Mouse (Mus musculus) hindbrain, embryonic 13.5 days (tissue): ENCODE data around the gene Tcirg1. TPM values are rescaled to one million over a fixed set of nuclear protein-coding genes. Genes with fewer than 3 reads are reported as not detected.

Experiments used
- ATAC-seq: fragments of 200-750 bp; cut with Nextera tagmentation; 2 replicates; pipeline ENCODE4 v1.8.0; 2017; ENCODE audit warnings: moderate TSS enrichment; ENCODE audit not compliant: low FRiP score
- H3K27ac ChIP-seq: fragments of 300-500 bp; sonication (generic); 2 replicates; pipeline ENCODE4 v1.5.1; 2015; ENCODE audit warnings: inconsistent platforms, mild to moderate bottlenecking, moderate library complexity
- H3K27me3 ChIP-seq: fragments of 300-500 bp; sonication (generic); 2 replicates; pipeline ENCODE4 v1.6.1; 2015; ENCODE audit warnings: mild to moderate bottlenecking, inconsistent platforms
- H3K36me3 ChIP-seq: fragments of 300-500 bp; sonication (generic); 2 replicates; pipeline ENCODE4 v1.6.1; 2015; ENCODE audit warnings: mild to moderate bottlenecking, inconsistent platforms
- H3K4me1 ChIP-seq: fragments of 300-500 bp; sonication (generic); replicated peaks from 2 replicates; pipeline ENCODE4 v1.6.1; 2015; ENCODE audit warnings: inconsistent platforms
- H3K4me2 ChIP-seq: fragments of 300-500 bp; sonication (generic); 2 replicates; pipeline ENCODE4 v1.6.1; 2015; ENCODE audit warnings: inconsistent platforms, mild to moderate bottlenecking, moderate library complexity
- H3K4me3 ChIP-seq: fragments of 300-500 bp; sonication (generic); 2 replicates; pipeline ENCODE4 v1.5.1; 2015; ENCODE audit warnings: mild to moderate bottlenecking, inconsistent platforms
- H3K9ac ChIP-seq: fragments of 300-500 bp; sonication (generic); 2 replicates; pipeline ENCODE4 v1.6.1; 2015; ENCODE audit warnings: mild to moderate bottlenecking, inconsistent platforms
- H3K9me3 ChIP-seq: fragments of 300-500 bp; sonication (generic); 2 replicates; pipeline ENCODE4 v1.6.1; 2016; ENCODE audit warnings: inconsistent platforms
- WGBS: fragments of 180-500 bp; shearing (Covaris S2); methylation state at CpG from one replicate; pipeline ENCODE4 v1.1.7; 2015; 5-methylcytosine and 5-hydroxymethylcytosine counted together
- polyA plus RNA-seq: library from polyadenylated mRNA; unstranded; fragments of >200 nt; fragmentation: Nextera tagmentation; extraction: Ambion mirVana; gene quantifications from 2 replicates; pipeline ENCODE4 v1.2.1, GENCODE M21; 2015

Tcirg1 gene
- polyA plus RNA-seq, 1 experiment from 2014 or later: 15.0 TPM

DNA sequence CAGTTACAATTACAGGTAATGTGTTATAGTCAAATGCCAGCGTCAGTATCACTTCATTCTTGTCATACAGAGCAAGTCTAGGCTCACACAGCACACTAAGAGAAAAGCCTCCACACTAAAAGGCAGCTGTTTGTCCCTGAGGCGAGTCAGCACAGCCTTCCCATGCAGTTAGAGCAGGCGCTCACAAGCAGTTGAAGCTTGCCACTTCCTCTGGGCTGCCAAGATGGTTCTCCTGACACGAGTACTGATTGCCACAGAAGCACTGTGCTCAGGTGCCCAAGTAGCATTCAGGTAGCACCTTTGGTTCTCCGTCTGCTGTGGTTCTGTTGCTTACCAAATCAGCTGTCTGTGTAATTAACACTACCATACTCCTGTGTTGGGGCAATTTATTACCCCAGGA is 17.8 kb downstream of the Tcirg1 start:
- Histone ChIP-seq H3K4me2 (no peak overlapping the region), H3K9me3 (no peaks in the 10 kb centered on the region), H3K9ac (no peak overlapping the region), H3K4me1 (no peaks in the 10 kb centered on the region), H3K36me3 (peaks cover 89% of the 10 kb centered on the region), H3K4me3 (no peak overlapping the region), H3K27ac (no peak overlapping the region), H3K27me3 (no peaks in the 10 kb centered on the region)
- no peak for ATAC-seq
- WGBS: 92% methylated on average over 5 of the region's 5 CpGs

GRCm38 (mm10) chr19:3884325-3884990 is 22.5 kb downstream of the Tcirg1 start:
- no peak overlapping the region for H3K9ac ChIP-seq
- no peak overlapping the region for H3K4me2 ChIP-seq
- H3K4me3 ChIP-seq: no peak overlapping the region
- H3K27ac ChIP-seq: no peak overlapping the region
- 88% methylated on average over 6 of the region's 6 CpGs for WGBS
- H3K27me3 ChIP-seq: no peaks in the 10 kb centered on the region
- H3K9me3 ChIP-seq: no peaks in the 10 kb centered on the region
- H3K36me3 ChIP-seq: peaks cover 50% of the 10 kb centered on the region
- no peak for ATAC-seq
- H3K4me1 ChIP-seq: no peaks in the 10 kb centered on the region

DNA sequence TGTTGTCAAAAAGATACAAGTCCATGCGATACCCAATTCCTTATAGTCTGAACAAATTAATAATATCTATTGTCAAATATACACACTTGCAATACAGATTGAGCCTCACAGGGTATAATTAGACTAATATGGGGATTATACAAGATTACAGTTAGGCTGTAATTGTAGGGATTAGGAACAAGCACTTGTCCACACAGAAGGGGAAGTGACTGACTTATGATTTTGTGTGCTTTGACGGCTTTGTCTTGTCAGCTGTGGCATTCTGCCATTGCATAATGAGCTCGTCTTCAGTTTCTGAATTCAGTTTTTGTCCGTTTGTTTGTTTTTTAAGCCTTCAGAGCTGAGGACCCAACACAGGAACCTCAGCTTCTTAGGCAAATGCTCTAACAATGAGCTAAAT is 24.7 kb downstream of the Tcirg1 start:
- no peak for ATAC-seq
- no peaks in the 10 kb centered on the region for H3K27me3 ChIP-seq

GRCm38 (mm10) chr19:3880054-3880848 is 26.7 kb downstream of the Tcirg1 start:
- H3K9me3 ChIP-seq: no peaks in the 10 kb centered on the region
- WGBS: 92% methylated on average over 6 of the region's 6 CpGs

More for the DNA sequence above, 24.7 kb downstream of the Tcirg1 start:
- Histone ChIP-seq H3K9ac (no peak overlapping the region), H3K9me3 (no peaks in the 10 kb centered on the region), H3K36me3 (peaks cover 38% of the 10 kb centered on the region), H3K4me3 (no peak overlapping the region), H3K4me2 (no peak overlapping the region), H3K4me1 (no peaks in the 10 kb centered on the region), H3K27ac (no peak overlapping the region)
- WGBS: 87% methylated on average over 4 of the region's 4 CpGs

DNA sequence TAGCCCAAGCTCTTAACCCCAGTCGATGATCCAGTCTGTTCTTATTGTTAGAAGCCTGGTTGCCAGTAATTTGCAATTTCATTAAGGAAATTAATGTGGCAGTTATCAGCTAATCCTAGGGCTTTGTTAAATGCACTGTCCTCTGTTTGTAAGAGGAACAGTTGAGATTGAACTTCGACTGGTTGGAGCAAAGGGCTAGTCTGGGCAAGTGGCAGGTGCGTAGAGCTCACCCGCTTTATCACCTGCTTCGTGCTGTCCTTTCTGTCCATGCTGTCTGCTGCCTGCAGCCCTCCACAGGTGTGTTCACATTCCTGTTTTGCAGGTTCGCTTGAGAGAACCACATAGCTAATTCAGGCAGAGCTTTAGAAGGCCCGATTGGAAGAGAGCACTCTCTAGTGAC is 31.9 kb downstream of the Tcirg1 start:
- ATAC-seq: no peak
- Histone ChIP-seq H3K4me3 (no peak overlapping the region), H3K9me3 (no peaks in the 10 kb centered on the region), H3K36me3 (peaks cover 12% of the 10 kb centered on the region), H3K4me1 (0 out of 2 replicates have a peak, but pooled peaks cover 8% of the 10 kb centered on the region), H3K27me3 (no peaks in the 10 kb centered on the region), H3K4me2 (no peak overlapping the region), H3K9ac (no peak overlapping the region), H3K27ac (no peak overlapping the region)
- 91% methylated on average over 7 of the region's 7 CpGs for WGBS

More at GRCm38 (mm10) chr19:3880054-3880848, 26.7 kb downstream of the Tcirg1 start:
- Histone ChIP-seq H3K9ac (no peak overlapping the region), H3K4me3 (no peak overlapping the region), H3K36me3 (peaks cover 26% of the 10 kb centered on the region), H3K27ac (no peak overlapping the region), H3K4me2 (no peak overlapping the region), H3K27me3 (no peaks in the 10 kb centered on the region), H3K4me1 (no peaks in the 10 kb centered on the region)
- no peak for ATAC-seq

DNA sequence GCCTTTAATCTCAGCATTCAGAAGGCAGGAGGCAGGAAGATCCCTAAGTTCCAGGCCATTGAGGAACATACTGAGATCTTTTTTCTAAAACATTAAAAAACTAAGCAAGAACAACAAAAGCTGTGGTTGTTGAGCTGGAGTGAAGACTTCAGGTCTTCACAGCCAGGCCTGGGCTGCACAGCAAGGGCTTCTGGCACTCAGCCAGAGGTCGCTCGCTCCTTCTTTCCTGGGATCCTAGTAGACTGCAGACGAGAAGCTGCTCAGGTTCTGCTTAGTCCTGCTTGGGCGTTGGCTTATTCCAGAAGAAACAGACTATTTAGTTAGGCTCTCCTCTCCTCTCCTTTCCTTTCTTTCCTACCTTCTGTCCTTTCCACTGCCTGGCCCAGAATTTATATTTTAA is 34.6 kb downstream of the Tcirg1 start:
- ATAC-seq: no peak
- H3K4me3 ChIP-seq: no peak overlapping the region
- H3K27ac ChIP-seq: no peak overlapping the region
- H3K36me3 ChIP-seq: peaks cover 9% of the 10 kb centered on the region
- H3K9me3 ChIP-seq: no peaks in the 10 kb centered on the region
- 0 out of 2 replicates have a peak, but pooled peaks cover 8% of the 10 kb centered on the region for H3K4me1 ChIP-seq
- no peak overlapping the region for H3K4me2 ChIP-seq
- WGBS: 59% methylated on average over 4 of the region's 4 CpGs
- no peaks in the 10 kb centered on the region for H3K27me3 ChIP-seq
- no peak overlapping the region for H3K9ac ChIP-seq

DNA sequence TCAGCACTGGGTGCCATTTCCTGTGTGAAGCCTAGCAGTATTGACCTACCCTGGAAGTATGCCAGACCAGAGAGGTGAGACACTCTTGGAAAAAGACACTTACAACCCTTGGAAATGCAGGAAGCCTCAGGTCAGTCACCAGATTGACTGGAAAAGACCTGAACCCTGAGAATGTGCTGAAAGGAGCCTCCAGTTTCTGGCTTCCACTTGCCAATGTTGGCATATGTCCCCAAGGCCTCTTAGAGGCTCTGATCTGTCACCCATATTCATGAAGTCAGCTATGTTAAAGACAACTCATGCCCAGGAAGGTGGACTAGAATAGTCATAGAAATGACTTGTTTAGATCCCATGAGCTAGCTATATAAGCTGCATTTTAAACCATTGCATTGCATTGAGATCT is 35.5 kb downstream of the Tcirg1 start:
- 0 out of 2 replicates have a peak, but pooled peaks cover 8% of the 10 kb centered on the region for H3K4me1 ChIP-seq
- H3K4me2 ChIP-seq: no peak overlapping the region
- no peak overlapping the region for H3K9ac ChIP-seq
- no peaks in the 10 kb centered on the region for H3K9me3 ChIP-seq
- no peak overlapping the region for H3K27ac ChIP-seq
- no peak overlapping the region for H3K4me3 ChIP-seq
- no peaks in the 10 kb centered on the region for H3K27me3 ChIP-seq
- no peak for ATAC-seq
- H3K36me3 ChIP-seq: peaks cover 13% of the 10 kb centered on the region

DNA sequence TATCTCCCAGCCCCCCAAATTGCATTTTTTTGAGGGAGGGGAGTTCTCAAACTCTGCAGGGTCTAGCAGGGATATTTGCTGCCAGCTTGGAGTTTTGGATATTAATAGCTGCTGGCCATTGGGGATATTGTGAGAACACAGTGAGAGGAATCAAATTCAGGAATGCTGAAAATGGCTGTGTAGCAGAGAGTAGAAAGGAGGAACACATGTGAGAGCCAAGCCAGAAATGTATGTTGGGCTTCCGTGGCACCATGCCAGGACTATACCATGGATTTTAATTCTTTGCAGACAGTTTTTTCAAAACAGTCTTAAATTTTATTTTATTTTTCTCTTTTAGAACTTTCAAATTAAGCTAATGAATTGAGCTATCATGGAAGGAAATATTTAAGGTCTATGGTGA is 38.6 kb downstream of the Tcirg1 start:
- Histone ChIP-seq H3K36me3 (peaks cover 18% of the 10 kb centered on the region), H3K9me3 (no peaks in the 10 kb centered on the region), H3K9ac (no peak overlapping the region), H3K4me3 (no peak overlapping the region), H3K4me2 (no peak overlapping the region), H3K27ac (no peak overlapping the region), H3K4me1 (0 out of 2 replicates have a peak, but pooled peaks cover 8% of the 10 kb centered on the region), H3K27me3 (no peaks in the 10 kb centered on the region)
- no peak for ATAC-seq
- WGBS: 94% methylated on average over 1 of the region's 1 CpGs

GRCm38 (mm10) chr19:3864960-3865359 is 42.0 kb downstream of the Tcirg1 start:
- H3K27me3 ChIP-seq: no peaks in the 10 kb centered on the region
- ATAC-seq: no peak
- WGBS: 83% methylated on average over 2 of the region's 2 CpGs

DNA sequence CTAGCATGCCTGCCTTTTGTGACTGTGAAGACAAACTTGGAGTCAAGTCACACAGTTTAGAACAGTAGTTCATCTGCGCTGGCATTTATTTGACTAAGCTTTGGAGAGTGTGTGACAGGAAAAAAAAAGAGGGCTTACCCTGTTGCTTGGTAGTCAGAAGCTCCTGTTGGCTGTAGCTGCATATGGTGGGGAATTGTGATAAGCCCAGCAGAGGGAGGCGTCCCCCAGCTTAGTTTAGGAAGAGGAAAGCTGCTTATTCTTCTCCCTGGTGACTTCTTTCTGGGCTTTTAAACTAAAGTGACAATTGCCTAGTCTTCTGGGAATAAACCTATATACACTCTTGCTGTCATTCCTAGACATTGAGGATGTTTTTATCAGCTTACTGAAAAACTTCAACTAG is 44.2 kb downstream of the Tcirg1 start:
- WGBS: 87% methylated on average over 2 of the region's 2 CpGs

More at GRCm38 (mm10) chr19:3864960-3865359, 42.0 kb downstream of the Tcirg1 start:
- Histone ChIP-seq H3K4me3 (no peak overlapping the region), H3K27ac (no peak overlapping the region), H3K36me3 (peaks cover 18% of the 10 kb centered on the region), H3K9me3 (no peaks in the 10 kb centered on the region), H3K9ac (no peak overlapping the region), H3K4me1 (no peaks in the 10 kb centered on the region), H3K4me2 (no peak overlapping the region)

GRCm38 (mm10) chr19:3857220-3857619 is 49.7 kb downstream of the Tcirg1 start:
- ATAC-seq: no peak
- Histone ChIP-seq H3K4me1 (peaks cover 37% of the 10 kb centered on the region), H3K4me3 (no peak overlapping the region), H3K36me3 (no peaks in the 10 kb centered on the region; the same call in 1 of the 2 replicates), H3K9ac (no peak overlapping the region), H3K27me3 (no peaks in the 10 kb centered on the region), H3K4me2 (no peak overlapping the region), H3K27ac (no peak overlapping the region), H3K9me3 (no peaks in the 10 kb centered on the region)
- 91% methylated on average over 3 of the region's 3 CpGs for WGBS

More for the DNA sequence above, 44.2 kb downstream of the Tcirg1 start:
- no peaks in the 10 kb centered on the region for H3K27me3 ChIP-seq
- no peak overlapping the region for H3K9ac ChIP-seq
- peaks cover 18% of the 10 kb centered on the region for H3K36me3 ChIP-seq
- no peaks in the 10 kb centered on the region for H3K4me1 ChIP-seq
- no peak overlapping the region for H3K4me3 ChIP-seq
- H3K27ac ChIP-seq: no peak overlapping the region; the same call in 1 of the 2 replicates
- no peaks in the 10 kb centered on the region for H3K9me3 ChIP-seq
- no peak for ATAC-seq
- no peak overlapping the region for H3K4me2 ChIP-seq

GRCm38 (mm10) chr19:3855601-3856000 is 51.3 kb downstream of the Tcirg1 start:
- Histone ChIP-seq H3K4me1 (peaks cover 44% of the 10 kb centered on the region), H3K4me2 (peak overlapping the region; percentile 22), H3K36me3 (no peaks in the 10 kb centered on the region; the same call in 1 of the 2 replicates), H3K9ac (no peak overlapping the region), H3K27me3 (no peaks in the 10 kb centered on the region), H3K4me3 (no peak overlapping the region), H3K9me3 (no peaks in the 10 kb centered on the region), H3K27ac (peak overlapping the region; percentile 8)
- ATAC-seq: no peak
- 22% methylated on average over 4 of the region's 4 CpGs for WGBS
